Mouse (Mus musculus): Measurements from ENCODE around the gene 1700066M21Rik. TPM values are rescaled to one million over a fixed set of nuclear protein-coding genes. Genes with fewer than 3 reads are reported as not detected.
A peak's percentile ranks its signal among the peaks of the same experiment; 100 is the strongest.

1700066M21Rik gene
- total RNA-seq, 2 experiments from 2014 or later, result 14.7 to 16.7 TPM

DNA sequence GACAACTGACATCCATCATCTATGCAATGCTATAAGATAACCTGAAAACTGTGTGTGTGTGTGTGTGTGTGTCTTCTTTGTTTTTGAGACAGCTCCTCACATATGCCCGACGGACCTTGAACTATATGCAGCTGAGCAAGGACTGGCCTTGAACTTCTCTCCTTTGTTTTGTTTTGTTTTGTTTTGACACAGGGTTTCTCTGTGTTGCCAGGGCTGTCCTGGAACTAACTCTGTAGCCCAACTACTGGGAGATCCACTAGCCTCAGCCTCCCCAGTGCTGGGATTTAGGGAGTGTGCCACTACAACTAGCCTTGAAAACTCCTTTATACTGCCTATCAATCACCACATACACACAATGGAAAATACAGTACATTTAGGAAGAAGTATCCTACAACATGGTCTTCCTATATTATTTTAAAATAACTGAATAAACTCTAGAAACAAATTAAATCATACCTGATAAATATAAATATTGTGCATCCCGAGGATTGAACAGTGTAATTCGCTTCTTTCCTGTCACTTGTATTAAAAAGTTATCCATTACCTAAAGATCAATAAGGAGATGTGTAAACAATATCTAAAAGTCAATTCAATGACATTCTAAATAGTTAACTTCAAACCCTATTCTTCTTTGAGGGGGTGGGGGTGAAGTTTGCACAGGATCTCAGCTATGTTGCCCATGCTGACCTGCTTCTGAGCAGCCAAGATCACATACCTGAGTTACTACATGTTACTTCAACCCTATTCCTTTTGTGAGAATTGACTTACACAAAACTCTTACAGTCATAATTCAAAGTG, 13.8 kb downstream of the 1700066M21Rik start:
- ATAC-seq (replicated peaks; ENCODE audit: low FRiP score, poor library complexity, severe bottlenecking), result no peak

DNA sequence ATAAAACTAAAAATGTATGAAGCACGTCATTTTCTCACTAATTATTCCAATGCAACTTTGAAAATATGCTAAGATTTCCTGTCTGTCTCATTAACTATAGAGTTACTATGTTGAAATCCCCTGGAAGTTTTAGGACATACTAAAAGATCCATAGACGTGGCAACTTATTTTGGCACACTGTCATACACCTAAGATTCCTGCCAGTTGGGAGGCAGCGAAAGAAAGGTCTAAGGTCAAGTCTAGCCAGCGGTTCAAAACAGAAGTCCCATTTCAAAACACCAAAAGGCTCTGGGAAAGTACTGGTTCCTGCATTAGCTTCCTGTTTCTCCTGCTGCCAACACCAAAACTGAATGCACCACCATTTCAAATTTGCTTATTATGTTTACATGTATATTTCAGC, 15.0 kb downstream of the 1700066M21Rik start:
- ATAC-seq (replicated peaks; ENCODE audit: low FRiP score, poor library complexity, severe bottlenecking), result no peak

DNA sequence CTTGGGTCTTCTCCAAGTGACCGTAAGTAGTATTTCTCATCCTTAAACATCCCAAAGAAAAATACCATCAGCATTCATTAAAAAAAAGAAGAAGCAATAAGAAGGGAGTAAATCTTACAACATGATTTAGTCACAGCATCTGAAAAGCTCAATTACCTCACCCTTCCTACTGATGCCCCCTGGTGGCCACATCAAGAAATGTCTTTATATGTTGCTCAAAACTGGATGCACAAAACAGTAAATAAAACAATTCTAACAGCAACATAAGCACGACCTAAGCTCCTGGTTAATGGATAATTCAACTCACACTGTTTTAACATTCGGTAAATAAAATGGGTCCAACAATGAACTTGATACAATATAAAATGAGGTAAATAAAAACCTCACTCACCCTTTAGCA, 16.6 kb downstream of the 1700066M21Rik start:
- ATAC-seq (replicated peaks; ENCODE audit: low FRiP score, poor library complexity, severe bottlenecking), result peak; percentile 65

DNA sequence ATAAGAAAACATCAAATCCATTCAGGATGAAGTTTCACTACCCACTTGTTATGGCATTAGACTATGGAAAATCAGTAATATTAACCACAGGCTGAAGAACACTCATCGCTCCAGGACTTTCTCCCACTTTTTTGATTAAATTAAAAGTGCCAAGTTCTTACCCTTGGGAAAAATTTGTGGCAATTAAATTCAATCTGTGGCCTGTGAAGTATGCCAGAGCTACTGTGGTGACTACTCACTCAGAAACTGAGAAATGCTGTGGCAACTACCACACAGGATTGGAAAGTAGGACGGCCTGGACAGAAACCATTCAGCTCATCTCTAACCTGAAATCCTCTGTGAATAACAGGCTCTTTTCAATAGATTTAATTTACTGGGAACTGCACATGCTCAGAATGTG, 22.9 kb downstream of the 1700066M21Rik start:
- no peak for ATAC-seq (replicated peaks; ENCODE audit: low FRiP score, poor library complexity, severe bottlenecking)

DNA sequence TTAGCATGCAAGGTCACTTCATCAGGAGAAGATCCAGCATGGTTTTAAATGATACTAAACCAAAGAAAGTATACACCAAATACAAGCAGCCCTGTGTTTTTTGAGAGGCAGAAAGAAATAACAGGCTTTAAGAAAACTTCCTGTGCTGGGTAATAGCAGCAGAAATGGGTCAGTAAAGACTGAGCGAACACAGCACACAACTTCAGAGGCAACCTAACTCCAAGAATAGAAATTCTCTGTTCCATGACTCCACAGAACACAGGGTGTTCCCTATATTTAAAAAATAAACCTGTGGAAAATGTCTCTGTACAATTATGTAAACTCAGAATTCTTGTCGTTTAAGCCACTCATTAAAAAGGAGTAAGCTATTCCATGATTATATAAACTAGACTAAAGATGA, 23.5 kb downstream of the 1700066M21Rik start:
- ATAC-seq (replicated peaks; ENCODE audit: low FRiP score, poor library complexity, severe bottlenecking), result no peak

DNA sequence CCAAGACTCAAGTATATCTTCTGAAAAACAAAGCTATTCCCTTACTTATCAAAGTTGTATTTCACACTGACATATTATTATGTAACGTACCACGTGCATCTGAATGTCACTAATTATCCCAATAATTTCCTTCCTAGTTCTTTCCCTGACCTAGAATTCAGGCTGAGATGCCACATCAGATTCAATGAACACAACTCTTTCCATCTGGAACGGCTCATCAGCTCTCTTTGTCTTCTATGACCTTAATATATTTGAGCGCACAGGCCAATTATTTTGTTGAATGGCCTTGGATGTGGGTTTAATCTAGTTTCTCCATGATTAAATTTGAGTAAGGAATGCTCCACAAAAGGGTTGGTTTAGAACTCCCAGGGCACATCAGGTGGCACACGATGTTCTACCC, 24.7 kb downstream of the 1700066M21Rik start:
- ATAC-seq (replicated peaks; ENCODE audit: low FRiP score, poor library complexity, severe bottlenecking), result no peak

DNA sequence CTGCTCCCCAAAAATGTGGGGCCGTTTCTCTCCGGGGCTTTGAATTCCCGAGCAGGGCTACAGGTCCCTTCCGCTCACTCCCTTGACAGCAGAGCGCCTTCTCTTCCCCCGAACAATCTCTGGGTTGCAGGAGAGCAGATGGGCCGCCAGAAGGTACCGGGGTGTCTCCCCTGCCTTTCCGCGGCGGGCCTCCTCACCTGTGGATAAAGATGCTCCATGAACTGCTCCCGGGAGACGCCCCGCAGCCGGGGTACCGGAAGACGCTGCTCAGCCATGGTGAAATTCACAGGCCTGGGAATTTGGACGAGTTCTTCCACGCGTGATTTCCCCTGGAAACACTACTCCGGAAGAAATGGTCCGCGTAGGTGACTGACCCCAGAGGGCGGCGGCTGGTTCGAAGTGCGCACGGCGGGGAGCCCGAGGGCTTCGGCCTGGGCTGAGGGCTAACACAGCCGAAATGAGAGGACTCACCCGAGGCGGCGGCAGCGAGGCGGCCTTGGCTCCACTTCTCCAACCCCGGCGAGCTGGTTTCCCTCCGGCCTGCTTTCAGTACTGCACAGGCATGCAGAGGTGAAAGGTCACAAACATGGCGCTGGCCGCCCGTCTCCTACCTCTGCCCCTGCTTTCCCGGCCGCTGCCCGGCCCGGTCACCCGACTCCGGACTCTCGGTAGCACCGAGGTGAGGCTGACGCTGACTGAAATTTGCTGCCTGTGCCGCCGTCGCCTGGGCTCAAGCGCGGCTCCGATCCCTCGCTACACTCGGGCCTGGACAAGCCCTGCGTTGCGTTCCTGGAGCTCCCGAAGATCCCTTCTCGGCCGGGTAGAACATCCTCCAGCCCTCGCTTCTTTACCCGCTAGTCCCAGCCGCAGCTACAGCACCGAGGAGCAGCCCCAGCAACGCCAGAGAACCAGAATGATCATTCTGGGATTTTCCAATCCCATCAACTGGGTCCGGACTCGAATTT, 29.0 kb downstream of the 1700066M21Rik start, which contains the start of the genes Maip1 and Tyw5:
Gene Maip1, plus strand, starts transcription at position 142 of the 965 bp plus-strand sequence.
Gene Tyw5, minus strand, starts transcription at position 915 of the 965 bp plus-strand sequence.
- ATAC-seq (replicated peaks; ENCODE audit: low FRiP score, poor library complexity, severe bottlenecking), result peak; percentile 88

DNA sequence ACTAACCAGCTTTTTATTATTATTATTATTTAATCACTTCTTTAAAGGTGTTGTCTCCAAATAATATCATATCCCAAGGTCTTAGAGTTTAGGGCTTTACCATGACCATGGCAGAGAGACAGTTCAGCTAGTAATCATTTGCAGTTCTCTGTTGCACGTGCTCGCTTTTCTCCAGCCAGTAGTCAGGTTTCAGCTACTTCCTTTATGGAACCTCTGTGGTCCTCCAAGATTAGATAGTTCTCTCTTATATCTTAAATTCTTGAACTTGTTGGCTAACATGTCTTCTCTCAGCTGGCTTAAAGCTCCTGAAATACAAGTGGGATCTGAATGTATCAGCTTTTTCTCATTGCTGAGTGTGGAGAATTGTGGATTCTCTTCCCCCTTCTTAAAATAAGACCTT, 31.6 kb downstream of the 1700066M21Rik start:
- no peak for ATAC-seq (replicated peaks; ENCODE audit: low FRiP score, poor library complexity, severe bottlenecking)

DNA sequence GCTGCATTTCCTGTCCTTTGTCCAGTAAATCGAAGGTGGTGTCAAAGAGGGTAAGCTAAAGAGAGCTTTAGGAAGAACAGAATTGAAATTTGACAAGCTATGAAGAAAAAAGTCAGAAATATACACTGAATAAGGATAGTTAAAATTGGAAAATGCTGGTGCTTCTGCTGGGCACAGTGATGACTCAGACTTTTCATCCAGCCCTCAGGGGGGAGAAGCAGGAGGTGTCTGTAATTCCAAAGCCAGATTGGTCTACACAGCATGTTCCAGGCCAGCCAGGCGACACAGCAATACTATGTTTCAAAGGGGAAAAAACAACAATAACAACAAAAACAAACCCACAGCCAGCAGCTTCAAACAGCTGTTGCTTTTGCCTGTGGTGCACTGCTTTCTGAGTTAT, 36.0 kb downstream of the 1700066M21Rik start:
- ATAC-seq (replicated peaks; ENCODE audit: low FRiP score, poor library complexity, severe bottlenecking), result no peak

DNA sequence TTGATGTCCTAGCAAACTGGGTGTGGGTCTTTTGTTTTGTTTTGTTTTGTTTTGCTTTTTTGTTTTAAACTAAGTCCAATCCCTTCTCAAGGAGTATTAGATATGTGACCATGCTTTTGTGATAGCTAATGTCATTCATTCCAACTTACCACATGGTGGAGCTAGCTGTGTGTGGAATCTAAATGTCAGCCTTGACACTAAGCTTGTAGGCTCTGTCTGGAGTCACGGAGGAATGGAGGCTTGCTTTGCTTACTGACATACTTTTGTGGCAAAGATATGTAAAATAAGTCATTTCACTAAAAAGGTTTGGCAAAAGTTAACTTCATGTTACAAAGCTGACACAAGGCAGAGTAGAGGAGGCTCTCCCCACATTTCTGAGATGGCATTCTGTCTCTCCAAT, 46.3 kb downstream of the 1700066M21Rik start:
- ATAC-seq (replicated peaks; ENCODE audit: low FRiP score, poor library complexity, severe bottlenecking), result no peak

DNA sequence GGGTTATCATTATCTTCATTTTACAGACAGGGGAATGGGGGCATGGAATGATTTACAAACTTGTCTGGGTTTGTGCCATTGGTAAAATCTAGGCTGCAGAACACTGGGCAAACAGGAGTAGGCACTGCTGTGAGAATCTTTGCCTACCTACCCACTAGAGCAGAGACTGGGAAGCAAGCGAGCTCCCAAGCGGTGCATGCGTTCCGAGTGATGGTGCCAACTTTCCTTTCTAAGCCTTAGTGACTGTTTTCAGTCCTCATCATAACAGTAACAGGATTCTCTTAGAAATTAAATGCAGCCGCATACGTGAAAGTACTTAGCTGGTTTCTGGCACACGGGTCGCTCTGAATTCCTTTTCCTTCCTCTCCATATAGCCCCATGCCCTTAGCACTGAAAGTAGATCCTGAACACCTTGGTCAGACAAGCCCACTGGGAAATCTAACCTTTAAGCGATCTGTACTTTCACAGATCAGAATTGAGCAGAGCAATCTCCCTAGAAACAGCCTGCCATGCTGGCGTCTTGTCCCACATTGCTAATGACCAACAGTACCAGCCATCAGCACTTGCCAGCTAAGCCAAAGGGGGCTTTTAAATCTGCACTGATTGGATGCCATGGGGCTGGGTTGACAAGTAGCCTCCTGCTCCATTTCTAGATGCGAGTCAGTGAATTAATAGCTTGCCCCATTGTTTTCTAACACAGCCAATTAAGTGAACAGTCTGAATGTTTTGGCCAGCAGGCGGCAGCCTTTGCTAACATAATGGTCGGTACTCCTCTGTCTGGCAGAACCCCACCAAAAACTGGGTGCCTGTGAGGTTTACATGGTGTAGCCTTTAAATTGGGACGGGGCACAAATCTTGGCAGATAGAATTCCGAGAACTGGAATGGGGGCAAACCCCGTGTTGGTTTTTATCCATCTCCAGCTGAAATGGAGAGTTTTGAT, 51.2 kb downstream of the 1700066M21Rik start:
- no peak for ATAC-seq (replicated peaks; ENCODE audit: low FRiP score, poor library complexity, severe bottlenecking)

DNA sequence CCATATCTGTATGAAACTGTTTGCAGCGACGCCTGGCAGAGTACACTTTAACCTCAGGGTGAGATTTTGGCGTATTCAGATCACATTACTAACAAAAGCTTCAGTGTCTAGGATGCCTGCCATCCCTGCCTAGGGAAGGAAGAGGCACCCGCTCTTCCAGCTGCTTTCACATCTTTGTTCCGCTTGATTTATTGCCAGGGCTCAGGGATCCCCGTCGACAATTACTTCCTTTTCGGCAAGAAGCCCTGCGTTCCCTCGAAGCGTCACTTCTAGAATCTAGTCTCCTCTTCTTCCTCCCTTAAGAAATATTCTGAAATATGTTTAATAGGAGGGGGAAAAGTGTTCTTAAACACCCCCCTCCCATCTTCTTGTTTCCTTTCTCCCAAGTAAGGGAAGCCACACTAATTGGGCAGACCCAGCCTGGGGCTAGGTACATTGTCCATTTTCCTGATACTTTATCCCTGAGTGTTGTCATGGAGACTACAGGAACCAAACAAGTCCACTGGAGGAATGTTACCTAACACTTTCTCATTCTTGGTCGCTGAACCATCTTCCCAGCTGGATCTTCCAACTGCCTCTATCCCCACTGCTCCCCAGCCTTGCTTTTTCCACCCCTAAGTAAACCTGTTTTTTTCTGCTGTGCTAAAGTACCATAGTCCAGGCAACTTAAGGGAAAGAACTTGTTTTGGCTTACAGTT, 52.5 kb downstream of the 1700066M21Rik start:
- ATAC-seq (replicated peaks; ENCODE audit: low FRiP score, poor library complexity, severe bottlenecking), result no peak

DNA sequence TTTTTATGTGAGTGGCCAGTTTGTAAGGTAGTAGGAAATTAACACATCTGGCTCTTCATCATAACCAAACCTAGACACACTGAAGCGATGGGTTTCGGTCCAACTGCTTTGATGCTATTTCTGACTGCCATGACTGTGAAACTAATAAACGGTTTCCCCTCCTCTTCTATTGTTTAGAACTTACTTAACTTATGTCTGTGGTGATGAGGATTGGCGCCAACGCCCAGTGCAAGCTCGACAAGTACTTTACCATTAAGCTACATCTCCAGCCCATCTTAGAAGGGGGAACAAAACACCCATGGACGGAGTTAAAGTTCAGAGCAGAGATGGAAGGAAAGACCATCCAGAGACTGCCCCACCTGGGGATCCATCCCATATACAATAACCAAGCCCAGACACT, 55.7 kb downstream of the 1700066M21Rik start:
- no peak for ATAC-seq (replicated peaks; ENCODE audit: low FRiP score, poor library complexity, severe bottlenecking)

Other genes starting within 250 kb of the 1700066M21Rik start
- 1.8 and 4.2 TPM in 2 replicates for gene Maip1, start 28.7 kb downstream of the 1700066M21Rik start, total RNA-seq (2015; ENCODE audit: low replicate concordance)
- gene Maip1, start 28.7 kb downstream of the 1700066M21Rik start, total RNA-seq (2017; ENCODE audit: low replicate concordance), result 0.98 and 4.7 TPM in 2 replicates
- gene Tyw5, start 29.5 kb downstream of the 1700066M21Rik start, total RNA-seq (2015; ENCODE audit: low replicate concordance), result 6.5 and 15.5 TPM in 2 replicates
- 8.2 and 30.5 TPM in 2 replicates for gene Tyw5, start 29.5 kb downstream of the 1700066M21Rik start, total RNA-seq (2017; ENCODE audit: low replicate concordance)